Mouse (Mus musculus): ENCODE data around the gene Klrb1. TPM values are rescaled to one million over a fixed set of nuclear protein-coding genes. Genes with fewer than 3 reads are reported as not detected.
A peak's percentile ranks its signal among the peaks of the same experiment; 100 is the strongest.
"Not testable (repeated sequence)": the region's sequence is repeated elsewhere in the genome, so short reads cannot be mapped to it uniquely, and the experiment has no call there.

Gene Klrb1
- polyA plus RNA-seq, 1 experiment from 2014 or later, result 0.45 TPM

- DNase-seq; H3K4me1 ChIP-seq (ENCODE audit: control insufficient read depth, insufficient read depth, low read length); H3K36me3 ChIP-seq (ENCODE audit: control insufficient read depth, insufficient read depth, low read length); H3K27me3 ChIP-seq (ENCODE audit: control insufficient read depth, insufficient read depth, low read length); ATAC-seq (ENCODE audit: low FRiP score, low TSS enrichment); H3K9ac ChIP-seq (replicated peaks; ENCODE audit: low read length); H3K9me3 ChIP-seq (ENCODE audit: control insufficient read depth, low read length): not testable (repeated sequence)
- peak overlapping the region; percentile 65 for H3K4me2 ChIP-seq (ENCODE audit: low read length)
- 64% methylated on average over 10 of the region's 10 CpGs for WGBS
- H3K4me3 ChIP-seq (replicated peaks; ENCODE audit: low read depth, low read length), result peak overlapping the region; percentile 52
- peak overlapping the region; percentile 85; the same call in 1 of the 2 replicates for H3K27ac ChIP-seq (replicated peaks; ENCODE audit: low read depth, low read length)
Measured at GRCm38 (mm10) chr6:128762892-128763670, 40.2 kb upstream of the Klrb1 start.

- Histone ChIP-seq H3K36me3 (ENCODE audit: control insufficient read depth, insufficient read depth, low read length) (no peaks in the 10 kb centered on the region), H3K4me3 (replicated peaks; ENCODE audit: low read depth, low read length) (peak overlapping the region; percentile 58), H3K9me3 (ENCODE audit: control insufficient read depth, low read length) (no peaks in the 10 kb centered on the region), H3K27ac (replicated peaks; ENCODE audit: low read depth, low read length) (peak overlapping the region; percentile 80), H3K4me1 (ENCODE audit: control insufficient read depth, insufficient read depth, low read length) (peaks cover 7% of the 10 kb centered on the region; the same call in 1 of the 2 replicates), H3K9ac (replicated peaks; ENCODE audit: low read length) (peak overlapping the region; percentile 54), H3K27me3 (ENCODE audit: control insufficient read depth, insufficient read depth, low read length) (no peaks in the 10 kb centered on the region), H3K4me2 (ENCODE audit: low read length) (peak overlapping the region; percentile 45)
- WGBS, result 44% methylated on average over 5 of the region's 5 CpGs
- ATAC-seq (ENCODE audit: low FRiP score, low TSS enrichment) (no peak), DNase-seq (peak; percentile 49)
Measured at GRCm38 (mm10) chr6:128761144-128761540, 38.3 kb upstream of the Klrb1 start.

GRCm38 (mm10) chr6:128760416-128761143 is 37.7 kb upstream of the Klrb1 start:
- peak overlapping the region; percentile 58 for H3K4me3 ChIP-seq (replicated peaks; ENCODE audit: low read depth, low read length)
- not testable (repeated sequence) for H3K27me3 ChIP-seq (ENCODE audit: control insufficient read depth, insufficient read depth, low read length); H3K4me1 ChIP-seq (ENCODE audit: control insufficient read depth, insufficient read depth, low read length); H3K36me3 ChIP-seq (ENCODE audit: control insufficient read depth, insufficient read depth, low read length); H3K9me3 ChIP-seq (ENCODE audit: control insufficient read depth, low read length)
- WGBS, result under 1% methylated on average over 44 of the region's 44 CpGs
- peak overlapping the region; percentile 89 for H3K27ac ChIP-seq (replicated peaks; ENCODE audit: low read depth, low read length)
- peak overlapping the region; percentile 70 for H3K9ac ChIP-seq (replicated peaks; ENCODE audit: low read length)
- peak overlapping the region; percentile 45 for H3K4me2 ChIP-seq (ENCODE audit: low read length)
- ATAC-seq (ENCODE audit: low FRiP score, low TSS enrichment), result peak; percentile 81
- DNase-seq, result peak; percentile 92

- Histone ChIP-seq H3K9ac (replicated peaks; ENCODE audit: low read length) (peak overlapping the region; percentile 70), H3K4me2 (ENCODE audit: low read length) (peak overlapping the region; percentile 40), H3K27ac (replicated peaks; ENCODE audit: low read depth, low read length) (peak overlapping the region; percentile 89), H3K4me3 (replicated peaks; ENCODE audit: low read depth, low read length) (peak overlapping the region; percentile 58)
- not testable (repeated sequence) for H3K9me3 ChIP-seq (ENCODE audit: control insufficient read depth, low read length); H3K4me1 ChIP-seq (ENCODE audit: control insufficient read depth, insufficient read depth, low read length); H3K27me3 ChIP-seq (ENCODE audit: control insufficient read depth, insufficient read depth, low read length); H3K36me3 ChIP-seq (ENCODE audit: control insufficient read depth, insufficient read depth, low read length)
- peak; percentile 51 for ATAC-seq (ENCODE audit: low FRiP score, low TSS enrichment)
- DNase-seq, result peak; percentile 91
- WGBS, result under 1% methylated on average over 22 of the region's 22 CpGs
Measured at GRCm38 (mm10) chr6:128760016-128760415, 37.2 kb upstream of the Klrb1 start.

GRCm38 (mm10) chr6:128759221-128759950 is 36.5 kb upstream of the Klrb1 start:
- Histone ChIP-seq H3K4me2 (ENCODE audit: low read length) (peak overlapping the region; percentile 34), H3K4me1 (ENCODE audit: control insufficient read depth, insufficient read depth, low read length) (0 out of 2 replicates have a peak, but pooled peaks cover 7% of the 10 kb centered on the region), H3K27ac (replicated peaks; ENCODE audit: low read depth, low read length) (0 out of 2 replicates have a peak overlapping the region, but pooled peaks have one; percentile 16), H3K36me3 (ENCODE audit: control insufficient read depth, insufficient read depth, low read length) (no peaks in the 10 kb centered on the region), H3K4me3 (replicated peaks; ENCODE audit: low read depth, low read length) (peak overlapping the region; percentile 58; the same call in 1 of the 2 replicates), H3K9ac (replicated peaks; ENCODE audit: low read length) (no peak overlapping the region), H3K27me3 (ENCODE audit: control insufficient read depth, insufficient read depth, low read length) (no peaks in the 10 kb centered on the region), H3K9me3 (ENCODE audit: control insufficient read depth, low read length) (no peaks in the 10 kb centered on the region)
- ATAC-seq (ENCODE audit: low FRiP score, low TSS enrichment) (no peak), DNase-seq (peak; percentile 21)
- 79% methylated on average over 5 of the region's 5 CpGs for WGBS

GRCm38 (mm10) chr6:128755402-128755763 is 32.5 kb upstream of the Klrb1 start:
- WGBS, result 67% methylated on average over 4 of the region's 4 CpGs
- H3K27ac ChIP-seq (replicated peaks; ENCODE audit: low read depth, low read length), result not testable (repeated sequence)

GRCm38 (mm10) chr6:128754748-128755401 is 32.0 kb upstream of the Klrb1 start:
- H3K4me3 ChIP-seq (replicated peaks; ENCODE audit: low read depth, low read length); H3K27me3 ChIP-seq (ENCODE audit: control insufficient read depth, insufficient read depth, low read length); H3K9ac ChIP-seq (replicated peaks; ENCODE audit: low read length); DNase-seq; H3K36me3 ChIP-seq (ENCODE audit: control insufficient read depth, insufficient read depth, low read length); H3K9me3 ChIP-seq (ENCODE audit: control insufficient read depth, low read length); ATAC-seq (ENCODE audit: low FRiP score, low TSS enrichment); H3K4me1 ChIP-seq (ENCODE audit: control insufficient read depth, insufficient read depth, low read length); H3K4me2 ChIP-seq (ENCODE audit: low read length): not testable (repeated sequence)
- H3K27ac ChIP-seq (replicated peaks; ENCODE audit: low read depth, low read length), result peak overlapping the region; percentile 67; the same call in 1 of the 2 replicates
- 87% methylated on average over 12 of the region's 12 CpGs for WGBS

More at GRCm38 (mm10) chr6:128755402-128755763, 32.5 kb upstream of the Klrb1 start:
- not testable (repeated sequence) for ATAC-seq (ENCODE audit: low FRiP score, low TSS enrichment); H3K4me1 ChIP-seq (ENCODE audit: control insufficient read depth, insufficient read depth, low read length); H3K9ac ChIP-seq (replicated peaks; ENCODE audit: low read length); H3K36me3 ChIP-seq (ENCODE audit: control insufficient read depth, insufficient read depth, low read length); H3K4me2 ChIP-seq (ENCODE audit: low read length); H3K9me3 ChIP-seq (ENCODE audit: control insufficient read depth, low read length); H3K27me3 ChIP-seq (ENCODE audit: control insufficient read depth, insufficient read depth, low read length); DNase-seq; H3K4me3 ChIP-seq (replicated peaks; ENCODE audit: low read depth, low read length)

GRCm38 (mm10) chr6:128754265-128754664 is 31.4 kb upstream of the Klrb1 start:
- 30% methylated on average over 10 of the region's 10 CpGs for WGBS
- H3K27me3 ChIP-seq (ENCODE audit: control insufficient read depth, insufficient read depth, low read length); H3K9me3 ChIP-seq (ENCODE audit: control insufficient read depth, low read length); H3K36me3 ChIP-seq (ENCODE audit: control insufficient read depth, insufficient read depth, low read length); H3K9ac ChIP-seq (replicated peaks; ENCODE audit: low read length); H3K4me3 ChIP-seq (replicated peaks; ENCODE audit: low read depth, low read length); H3K4me1 ChIP-seq (ENCODE audit: control insufficient read depth, insufficient read depth, low read length): not testable (repeated sequence)
- peak; percentile 30 for DNase-seq
- peak overlapping the region; percentile 67 for H3K27ac ChIP-seq (replicated peaks; ENCODE audit: low read depth, low read length)
- ATAC-seq (ENCODE audit: low FRiP score, low TSS enrichment), result peak; percentile 68; the same call in 1 of the 2 replicates
- H3K4me2 ChIP-seq (ENCODE audit: low read length), result peak overlapping the region; percentile 30; the same call in 1 of the 2 replicates

All from midbrain, embryonic 14.5 days (tissue).